Mouse (Mus musculus) kidney, postnatal 0 days (tissue): ENCODE data around the gene Aff1. TPM values are rescaled to one million over a fixed set of nuclear protein-coding genes. Genes with fewer than 3 reads are reported as not detected.

ENCODE experiments used
- ATAC-seq: fragments of 200-750 bp; cut with Nextera tagmentation; replicated peaks from 2 replicates; pipeline ENCODE4 v1.8.0; 2017; ENCODE audit warnings: low read depth, moderate number of reproducible peaks, moderate TSS enrichment, moderate library complexity; ENCODE audit not compliant: low FRiP score
- DNase-seq: peaks from one replicate; pipeline ENCODE4 v3.0.0-alpha.2; 2016; ENCODE audit warnings: low spot score
- H3K27ac ChIP-seq: fragments of 300-500 bp; sonication (generic); 2 replicates; pipeline ENCODE4 v1.5.1; 2014; ENCODE audit warnings: mild to moderate bottlenecking
- H3K27me3 ChIP-seq: fragments of 300-500 bp; sonication (generic); 2 replicates; pipeline ENCODE4 v1.6.1; 2014; ENCODE audit warnings: low read length, mixed read lengths; ENCODE audit not compliant: insufficient read depth
- H3K36me3 ChIP-seq: fragments of 300-500 bp; sonication (generic); 2 replicates; pipeline ENCODE4 v1.6.1; 2014; ENCODE audit warnings: low read length, mixed read lengths; ENCODE audit not compliant: insufficient read depth
- H3K4me1 ChIP-seq: fragments of 300-500 bp; sonication (generic); replicated peaks from 2 replicates; pipeline ENCODE4 v1.6.1; 2014; ENCODE audit warnings: antibody characterized with exemption, low read length, mixed read lengths; ENCODE audit not compliant: insufficient read depth
- H3K4me2 ChIP-seq: fragments of 300-500 bp; sonication (generic); 2 replicates; pipeline ENCODE4 v1.6.1; 2014; ENCODE audit warnings: mild to moderate bottlenecking, low read length, moderate library complexity, mixed read lengths
- H3K4me3 ChIP-seq: fragments of 300-500 bp; sonication (generic); replicated peaks from 2 replicates; pipeline ENCODE4 v1.5.1; 2014; ENCODE audit warnings: low read depth, low read length
- H3K9ac ChIP-seq: fragments of 300-500 bp; sonication (generic); 2 replicates; pipeline ENCODE4 v1.6.1; 2014; ENCODE audit warnings: low read depth, low read length
- H3K9me3 ChIP-seq: fragments of 300-500 bp; sonication (generic); replicated peaks from 2 replicates; pipeline ENCODE4 v1.6.1; 2016; ENCODE audit warnings: low read length, inconsistent platforms, mixed read lengths
- CTCF ChIP-seq: IDR thresholded peaks from 2 replicates; pipeline ENCODE4 v1.5.1; 2016; ENCODE audit warnings: antibody characterized with exemption, low read depth, mild to moderate bottlenecking, moderate library complexity
- WGBS: fragments of 180-500 bp; shearing (Covaris S2); extraction: QIAGEN DNeasy Blood & Tissue Kit; methylation state at CpG from one replicate; pipeline ENCODE4 v1.1.7; 2014; 5-methylcytosine and 5-hydroxymethylcytosine counted together
- polyA plus RNA-seq: library from polyadenylated mRNA; unstranded; fragments of >200 nt; fragmentation: Nextera tagmentation; extraction: Ambion mirVana; gene quantifications from 2 replicates; pipeline ENCODE4 v1.2.1, GENCODE M21; 2015

Aff1 gene
- polyA plus RNA-seq, 1 experiment from 2014 or later: 14.3 TPM

GRCm38 (mm10) chr5:103846609-103847008 lies 154.4 kb downstream of the Aff1 start:
- Histone ChIP-seq H3K36me3 (peaks cover 52% of the 10 kb centered on the region), H3K4me3 (no peak overlapping the region), H3K9me3 (no peaks in the 10 kb centered on the region), H3K4me1 (no peaks in the 10 kb centered on the region), H3K9ac (no peak overlapping the region), H3K27ac (no peak overlapping the region), H3K4me2 (no peak overlapping the region), H3K27me3 (no peaks in the 10 kb centered on the region)
- ATAC-seq (no peak; the same call in 1 of the 2 replicates), DNase-seq (peak; percentile 68)
- no peak for TF ChIP-seq CTCF
- 30% methylated on average over 5 of the region's 5 CpGs for WGBS

DNA sequence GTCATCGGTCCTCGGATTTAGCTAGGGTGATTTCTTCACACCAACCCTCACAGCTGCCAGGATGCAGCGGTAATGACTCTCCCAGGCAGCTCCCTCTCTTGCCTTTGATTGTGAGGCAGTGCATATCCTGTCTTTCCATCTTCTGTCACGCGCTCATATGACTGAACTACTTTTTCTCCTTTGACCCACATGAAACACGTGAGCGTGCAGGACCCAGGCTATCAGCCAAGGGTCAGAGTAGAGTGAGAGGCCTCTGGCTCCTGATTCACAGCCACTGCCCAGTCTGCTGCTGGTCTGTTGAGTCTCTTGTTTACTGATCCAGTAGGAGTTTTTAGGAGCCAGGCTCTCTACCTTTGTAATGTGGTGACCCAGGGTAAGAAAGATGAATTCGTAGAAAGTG lies 156.4 kb downstream of the Aff1 start:
- H3K27ac ChIP-seq: no peak overlapping the region
- H3K27me3 ChIP-seq: no peaks in the 10 kb centered on the region
- WGBS: 49% methylated on average over 8 of the region's 8 CpGs
- no peak overlapping the region for H3K9ac ChIP-seq
- no peaks in the 10 kb centered on the region for H3K4me1 ChIP-seq
- no peak overlapping the region for H3K4me3 ChIP-seq
- peak; percentile 25 for DNase-seq
- TF ChIP-seq CTCF: no peak
- no peaks in the 10 kb centered on the region for H3K9me3 ChIP-seq
- peak; percentile 61 for ATAC-seq
- no peak overlapping the region for H3K4me2 ChIP-seq
- peaks cover 43% of the 10 kb centered on the region for H3K36me3 ChIP-seq

GRCm38 (mm10) chr5:103852756-103853549 lies 160.8 kb downstream of the Aff1 start:
- TF ChIP-seq CTCF: no peak
- Histone ChIP-seq H3K4me3 (no peak overlapping the region), H3K36me3 (peaks cover 24% of the 10 kb centered on the region), H3K4me1 (no peaks in the 10 kb centered on the region), H3K9me3 (no peaks in the 10 kb centered on the region), H3K27me3 (no peaks in the 10 kb centered on the region), H3K9ac (no peak overlapping the region), H3K4me2 (no peak overlapping the region), H3K27ac (no peak overlapping the region)
- ATAC-seq: no peak
- WGBS: 74% methylated on average over 4 of the region's 4 CpGs
- DNase-seq: no peak

DNA sequence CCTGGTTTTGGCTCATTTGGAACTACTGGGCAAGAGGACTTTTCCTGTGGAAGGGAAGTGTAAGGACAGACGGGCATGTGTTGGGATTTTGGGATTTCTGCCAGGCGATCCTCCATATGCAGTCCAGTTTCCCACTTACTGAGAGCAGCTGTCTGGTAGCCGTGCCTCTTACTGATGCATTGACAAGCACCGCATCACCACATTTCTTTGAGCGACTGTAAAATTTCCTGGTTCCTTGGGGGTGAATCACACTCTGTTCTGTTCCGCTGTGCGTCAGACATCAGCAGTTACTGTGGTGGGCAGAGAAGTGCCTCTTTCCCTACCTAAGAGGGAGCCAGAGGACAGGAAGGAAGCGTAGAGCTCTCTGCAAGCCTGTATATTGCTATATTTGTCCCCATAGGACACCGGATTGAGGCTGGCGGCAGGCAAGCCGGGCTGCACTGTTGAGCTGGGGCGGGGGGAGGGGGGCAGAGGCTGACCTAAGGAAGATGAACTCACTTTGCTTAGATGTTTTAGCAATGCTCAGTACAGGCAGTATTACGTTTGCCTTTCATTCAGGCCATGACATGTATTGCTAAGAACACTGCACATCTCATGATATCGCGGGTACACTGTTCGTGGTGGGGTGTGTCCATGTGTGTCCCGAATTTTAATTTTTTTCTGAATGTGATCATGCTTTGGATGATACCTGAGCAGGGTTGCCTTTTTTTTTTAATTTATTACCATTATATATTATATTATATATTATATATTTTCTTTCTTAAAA lies 162.1 kb downstream of the Aff1 start:
- peaks cover 19% of the 10 kb centered on the region for H3K36me3 ChIP-seq
- H3K4me1 ChIP-seq: no peaks in the 10 kb centered on the region
- H3K27me3 ChIP-seq: no peaks in the 10 kb centered on the region
- H3K27ac ChIP-seq: no peak overlapping the region
- DNase-seq: peak; percentile 39
- no peak overlapping the region for H3K4me2 ChIP-seq
- no peak for ATAC-seq
- no peak overlapping the region for H3K4me3 ChIP-seq
- no peak overlapping the region for H3K9ac ChIP-seq
- peak; percentile 16; the same call in 1 of the 2 replicates for TF ChIP-seq CTCF
- WGBS: 64% methylated on average over 17 of the region's 17 CpGs
- no peaks in the 10 kb centered on the region for H3K9me3 ChIP-seq

DNA sequence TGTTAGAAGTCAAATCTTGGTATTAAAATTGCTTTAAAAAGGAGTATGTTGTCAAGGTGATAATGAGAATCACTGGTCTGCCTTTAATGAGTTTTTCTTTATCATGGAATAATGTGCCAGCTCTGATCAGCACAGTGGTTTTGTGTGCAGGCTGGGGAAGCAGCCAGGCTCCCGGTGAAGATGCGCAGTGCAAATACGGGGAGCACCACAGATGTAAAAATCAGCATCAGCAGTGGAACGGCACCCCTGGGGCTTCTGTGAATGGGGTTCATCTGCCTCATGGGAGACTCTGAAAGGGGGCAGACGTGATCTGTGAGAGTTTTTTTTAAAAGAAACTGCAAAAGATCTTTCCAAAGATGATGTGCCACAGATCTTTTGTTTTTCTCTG lies 162.6 kb downstream of the Aff1 start:
- H3K9me3 ChIP-seq: no peaks in the 10 kb centered on the region
- 89% methylated on average over 5 of the region's 5 CpGs for WGBS
- H3K4me1 ChIP-seq: no peaks in the 10 kb centered on the region
- no peak overlapping the region for H3K9ac ChIP-seq
- ATAC-seq (no peak), DNase-seq (no peak)
- peaks cover 13% of the 10 kb centered on the region for H3K36me3 ChIP-seq
- no peak overlapping the region for H3K4me2 ChIP-seq
- H3K27ac ChIP-seq: no peak overlapping the region
- H3K27me3 ChIP-seq: no peaks in the 10 kb centered on the region
- TF ChIP-seq CTCF: no peak
- H3K4me3 ChIP-seq: no peak overlapping the region

DNA sequence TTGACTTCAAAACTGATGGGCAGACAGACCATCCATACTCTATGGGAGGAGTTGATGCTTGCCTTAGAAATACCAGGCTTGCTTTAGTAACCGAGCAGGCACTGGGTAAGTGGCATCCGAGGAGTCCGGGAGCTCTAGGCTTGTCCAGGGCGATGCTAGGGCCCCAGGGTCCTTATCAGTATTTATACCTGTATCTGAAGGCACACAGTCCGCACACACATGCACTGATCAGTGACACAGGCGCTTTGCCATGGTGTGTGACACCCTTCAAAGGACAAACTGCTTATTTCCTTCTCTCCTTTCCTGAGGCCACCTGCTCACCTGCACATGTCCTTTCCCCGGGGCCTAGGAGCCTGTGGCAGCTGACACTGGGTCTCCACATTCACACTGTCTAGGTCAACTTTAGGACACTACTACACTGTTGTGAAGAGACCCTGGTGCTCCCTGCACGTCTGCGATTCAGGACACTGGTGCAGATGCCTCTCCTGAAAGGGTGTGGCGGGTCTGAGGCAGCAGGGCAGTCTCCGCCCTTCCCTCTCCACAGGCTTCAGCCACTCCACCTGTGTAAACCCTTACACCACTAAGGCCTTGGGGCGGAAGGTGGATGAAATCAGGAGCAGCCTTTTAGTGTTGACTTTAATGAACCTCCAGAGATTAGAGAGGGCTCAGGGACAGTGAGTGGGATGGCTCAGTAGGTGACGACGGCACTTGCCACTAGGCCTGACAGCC lies 163.5 kb downstream of the Aff1 start:
- Histone ChIP-seq H3K4me1 (no peaks in the 10 kb centered on the region), H3K4me2 (no peak overlapping the region), H3K36me3 (peaks cover 11% of the 10 kb centered on the region), H3K9ac (no peak overlapping the region), H3K9me3 (no peaks in the 10 kb centered on the region), H3K27me3 (no peaks in the 10 kb centered on the region), H3K4me3 (no peak overlapping the region), H3K27ac (no peak overlapping the region)
- no peak for DNase-seq
- peak; percentile 34; the same call in 1 of the 2 replicates for ATAC-seq
- 85% methylated on average over 14 of the region's 14 CpGs for WGBS
- no peak for TF ChIP-seq CTCF
